Mouse (Mus musculus) small intestine, adult 2 months (tissue): ENCODE data around the gene Rnf185. TPM values are rescaled to one million over a fixed set of nuclear protein-coding genes. Genes with fewer than 3 reads are reported as not detected.
A peak's percentile ranks its signal among the peaks of the same experiment; 100 is the strongest.

ENCODE experiments used
- H3K27ac ChIP-seq: fragments of 200-500 bp; 2 replicates; pipeline ENCODE4 v1.5.1; 2012; ENCODE audit warnings: low read depth, low read length, control low read depth, inconsistent platforms; ENCODE audit not compliant: insufficient read depth
- H3K27me3 ChIP-seq: fragments of 200-500 bp; 2 replicates; pipeline ENCODE4 v1.6.1; 2012; ENCODE audit warnings: mild to moderate bottlenecking, moderate library complexity, low read length, inconsistent platforms; ENCODE audit not compliant: control insufficient read depth, insufficient read depth
- H3K36me3 ChIP-seq: fragments of 200-500 bp; 2 replicates; pipeline ENCODE4 v1.6.1; 2012; ENCODE audit warnings: mild to moderate bottlenecking, low read length, control low read depth, inconsistent platforms; ENCODE audit not compliant: control insufficient read depth, insufficient read depth
- H3K4me1 ChIP-seq: fragments of 200-500 bp; 2 replicates; pipeline ENCODE4 v1.6.1; 2012; ENCODE audit warnings: low read length, inconsistent platforms, mixed read lengths; ENCODE audit not compliant: control insufficient read depth, insufficient read depth, insufficient read length
- H3K4me3 ChIP-seq: fragments of 200-500 bp; 2 replicates; pipeline ENCODE4 v1.5.1; 2012; ENCODE audit warnings: low read depth, mild to moderate bottlenecking, control low read depth, inconsistent platforms, low read length, moderate library complexity
- CTCF ChIP-seq: fragments of 200-500 bp; IDR thresholded peaks from 2 replicates; pipeline ENCODE4 v1.5.1; 2012; ENCODE audit warnings: low read depth, mild to moderate bottlenecking, control low read depth, inconsistent platforms, low read length, moderate library complexity, mixed read lengths; ENCODE audit not compliant: insufficient replicate concordance, insufficient read length; ENCODE audit errors: extremely low read depth
- POLR2A ChIP-seq: fragments of 200-500 bp; IDR thresholded peaks from 2 replicates; pipeline ENCODE4 v1.6.1; 2012; ENCODE audit warnings: low read depth, mild to moderate bottlenecking, control low read depth, inconsistent platforms, low read length, moderate library complexity
- WGBS: fragments of 180-500 bp; shearing (Covaris S2); methylation state at CpG from one replicate; pipeline ENCODE4 v1.1.7; 2018; 5-methylcytosine and 5-hydroxymethylcytosine counted together
- polyA plus RNA-seq: library from polyadenylated mRNA; depleted of rRNA; stranded (reverse); fragments of >200 nt; gene quantifications from 2 replicates; pipeline ENCODE4 v1.2.3, GENCODE M21; 2012

The Rnf185 gene
- polyA plus RNA-seq, 1 experiment: 29.8 TPM

DNA sequence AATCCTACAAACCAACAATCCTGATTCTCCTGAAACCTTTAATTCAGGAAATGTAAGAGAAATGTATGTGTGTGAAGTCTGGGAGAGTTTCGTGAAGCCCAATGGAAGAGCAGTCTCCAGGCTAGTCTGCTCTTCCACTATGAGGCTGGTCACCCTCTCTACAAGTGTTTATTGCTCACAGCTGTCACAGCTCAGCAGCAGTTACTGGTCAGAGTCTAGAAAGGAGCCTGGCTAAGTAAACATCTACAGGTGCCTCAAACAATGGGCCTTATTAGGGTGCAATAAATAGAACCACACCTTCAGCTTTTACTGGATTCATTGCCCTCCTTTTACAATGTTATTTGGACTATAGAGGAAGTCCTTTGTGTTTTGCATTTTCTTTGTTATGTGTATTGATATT is 53.8 kb downstream of the Rnf185 start:
- Histone ChIP-seq H3K27me3 (no peaks in the 10 kb centered on the region), H3K27ac (peak overlapping the region; percentile 95), H3K4me1 (peaks cover 28% of the 10 kb centered on the region), H3K36me3 (peaks cover 15% of the 10 kb centered on the region), H3K4me3 (no peak overlapping the region)
- WGBS: 29% methylated on average over 1 of the region's 1 CpGs
- no peak for TF ChIP-seq POLR2A
- TF ChIP-seq CTCF: no peak

GRCm38 (mm10) chr11:3396562-3396961 is 55.6 kb downstream of the Rnf185 start:
- Histone ChIP-seq H3K27me3 (no peaks in the 10 kb centered on the region), H3K4me1 (peaks cover 36% of the 10 kb centered on the region), H3K27ac (no peak overlapping the region), H3K36me3 (peaks cover 19% of the 10 kb centered on the region), H3K4me3 (no peak overlapping the region)
- 66% methylated on average over 8 of the region's 8 CpGs for WGBS
- TF ChIP-seq POLR2A (no peak), CTCF (no peak)

GRCm38 (mm10) chr11:3396091-3396490 is 56.1 kb downstream of the Rnf185 start:
- Histone ChIP-seq H3K27ac (no peak overlapping the region), H3K4me3 (no peak overlapping the region), H3K36me3 (peaks cover 19% of the 10 kb centered on the region), H3K4me1 (peaks cover 36% of the 10 kb centered on the region), H3K27me3 (no peaks in the 10 kb centered on the region)
- TF ChIP-seq CTCF (no peak), POLR2A (no peak)
- 46% methylated on average over 3 of the region's 3 CpGs for WGBS

GRCm38 (mm10) chr11:3394520-3394919 is 57.6 kb downstream of the Rnf185 start:
- TF ChIP-seq POLR2A (no peak), CTCF (no peak)
- Histone ChIP-seq H3K4me3 (no peak overlapping the region), H3K27ac (no peak overlapping the region), H3K36me3 (peaks cover 21% of the 10 kb centered on the region), H3K27me3 (no peaks in the 10 kb centered on the region), H3K4me1 (peaks cover 35% of the 10 kb centered on the region)
- 62% methylated on average over 5 of the region's 5 CpGs for WGBS

- 31% methylated on average over 8 of the region's 8 CpGs for WGBS
- peak overlapping the region; percentile 4; the same call in 1 of the 2 replicates for H3K4me3 ChIP-seq
- peak overlapping the region; percentile 93 for H3K27ac ChIP-seq
- peaks cover 21% of the 10 kb centered on the region for H3K36me3 ChIP-seq
- no peaks in the 10 kb centered on the region for H3K27me3 ChIP-seq
- H3K4me1 ChIP-seq: peaks cover 31% of the 10 kb centered on the region
- TF ChIP-seq POLR2A (no peak), CTCF (no peak)
These were observed 59.6 kb downstream of the Rnf185 start for GRCm38 (mm10) chr11:3392526-3392925.

- H3K36me3 ChIP-seq: peaks cover 13% of the 10 kb centered on the region
- WGBS: 37% methylated on average over 5 of the region's 5 CpGs
- H3K4me1 ChIP-seq: peaks cover 30% of the 10 kb centered on the region
- no peak overlapping the region for H3K4me3 ChIP-seq
- H3K27me3 ChIP-seq: no peaks in the 10 kb centered on the region
- TF ChIP-seq POLR2A (no peak), CTCF (no peak)
- H3K27ac ChIP-seq: no peak overlapping the region; the same call in 1 of the 2 replicates
These were observed 61.4 kb downstream of the Rnf185 start for GRCm38 (mm10) chr11:3390789-3391188.

DNA sequence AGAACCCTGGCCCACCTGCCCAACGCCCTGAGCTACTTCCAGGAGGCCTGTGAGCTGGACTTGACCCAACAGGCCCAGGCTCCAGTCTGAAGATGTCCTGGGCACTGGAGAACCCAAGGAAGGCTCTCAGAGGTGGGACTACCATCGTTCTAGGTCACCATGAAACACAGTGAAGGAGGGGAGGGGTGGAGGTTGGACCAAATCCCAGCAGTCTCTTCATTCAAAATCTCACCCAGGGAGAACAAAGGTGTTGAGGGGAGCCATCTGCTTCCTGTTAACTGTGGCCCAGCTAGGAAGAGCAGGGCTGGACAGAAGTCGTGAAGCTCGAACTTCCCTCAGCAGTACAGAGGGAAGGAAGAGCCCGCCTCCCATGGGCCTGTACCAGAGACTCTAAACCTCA is 62.2 kb downstream of the Rnf185 start:
- H3K4me1 ChIP-seq: peaks cover 28% of the 10 kb centered on the region
- 56% methylated on average over 5 of the region's 5 CpGs for WGBS
- peaks cover 11% of the 10 kb centered on the region for H3K36me3 ChIP-seq
- TF ChIP-seq POLR2A: no peak
- TF ChIP-seq CTCF: no peak
- H3K4me3 ChIP-seq: no peak overlapping the region
- H3K27me3 ChIP-seq: no peaks in the 10 kb centered on the region
- no peak overlapping the region for H3K27ac ChIP-seq
